8 mouse cellular contexts compared by ENCODE assay signal in the genomic region with DNA sequence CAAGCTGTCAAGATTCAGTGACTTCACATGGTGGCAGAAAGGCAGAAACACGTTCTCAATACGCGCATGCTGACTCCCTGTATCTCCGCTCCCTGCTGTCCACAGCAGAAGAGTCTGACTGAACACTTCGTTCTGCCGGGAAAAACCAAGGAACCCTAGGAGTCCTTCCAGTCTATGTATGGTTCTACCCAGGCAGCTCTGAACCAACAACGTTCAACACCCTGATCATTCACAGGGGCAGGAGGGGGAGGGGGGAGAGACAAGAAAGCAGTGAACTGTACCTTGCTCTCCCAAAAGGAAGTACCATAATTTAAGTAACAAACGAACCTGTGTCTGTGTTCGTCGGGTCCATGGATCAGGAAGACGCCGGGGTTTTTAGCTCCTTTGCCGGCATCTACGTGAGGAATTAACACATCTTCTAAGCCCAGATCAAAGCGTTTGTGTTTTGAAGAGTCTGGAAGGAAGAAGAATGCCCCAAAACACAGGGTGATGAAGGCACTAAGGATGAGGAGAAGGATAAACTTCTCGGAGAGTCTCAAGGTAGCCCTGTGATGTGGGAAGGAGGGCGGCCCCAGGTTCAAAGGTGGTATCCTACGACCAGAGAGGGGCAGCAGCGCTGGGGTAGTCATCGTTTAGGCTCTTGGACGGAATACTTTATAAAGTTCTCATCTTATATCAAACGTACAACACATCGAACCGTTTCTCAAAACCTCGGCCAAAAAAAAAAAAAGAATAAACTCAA. TPM values are rescaled to one million over a fixed set of nuclear protein-coding genes. Genes with fewer than 3 reads are reported as not detected.
DNase-seq lines count a peak whose midpoint lies in the region; ATAC-seq and TF ChIP-seq lines count a peak whose summit lies in the region.

No protein-coding gene starts in this region.

- H3K9me3 ChIP-seq in E14TG2a.4 (ENCODE audit: low read length): no peaks in the 10 kb centered on the region
- no peaks in the 10 kb centered on the region for H3K9me3 ChIP-seq in midbrain, embryonic 10.5 days (replicated peaks)
- H3K9me3 ChIP-seq in stomach, postnatal 0 days (ENCODE audit: control insufficient read depth, low read length): no peaks in the 10 kb centered on the region

- TF ChIP-seq CTCF in E14TG2a.4 (conservative IDR thresholded peaks at IDR 0.05; ENCODE audit: low read length): no peak
- no peak for TF ChIP-seq CTCF in stomach, postnatal 0 days (IDR thresholded peaks at IDR 0.05; ENCODE audit: low read depth)

- H3K4me3 ChIP-seq in E14TG2a.4 (replicated peaks; ENCODE audit: low read length): peak overlapping the region; percentile 87
- peak overlapping the region; percentile 60 for H3K4me3 ChIP-seq in midbrain, embryonic 10.5 days
- H3K4me3 ChIP-seq in stomach, postnatal 0 days (ENCODE audit: low read depth, low read length): peak overlapping the region; percentile 87

- no peak for TF ChIP-seq EP300 in stomach, postnatal 0 days (optimal IDR thresholded peaks at IDR 0.05)

- peak overlapping the region; percentile 98 for H3K27ac ChIP-seq in midbrain, embryonic 10.5 days (replicated peaks)
- no peak overlapping the region; the same call in 1 of the 2 replicates for H3K27ac ChIP-seq in stomach, postnatal 0 days (replicated peaks)

- peak overlapping the region; percentile 66 for H3K4me2 ChIP-seq in stomach, postnatal 0 days (replicated peaks; ENCODE audit: low read depth)

- peak overlapping the region; percentile 93 for H3K9ac ChIP-seq in stomach, postnatal 0 days (ENCODE audit: low read length)

- DNase-seq in cerebellum, adult 11 months: peak; percentile 9
- peak; percentile 34 to 53 for DNase-seq in cerebellum, postnatal 14 days
- peak; percentile 21 for DNase-seq in heart, adult 8-10 months (ENCODE audit: low spot score)
- DNase-seq in kidney, postnatal 10 days: peak; percentile 41
- peak; percentile 34 for DNase-seq in midbrain, embryonic 10.5 days (ENCODE audit: low spot score)
- peak; percentile 47 for DNase-seq in stomach, postnatal 0 days (ENCODE audit: low spot score)

- no peaks in the 10 kb centered on the region for H3K36me3 ChIP-seq in E14TG2a.4 (ENCODE audit: insufficient read depth, low read length)
- no peaks in the 10 kb centered on the region for H3K36me3 ChIP-seq in midbrain, embryonic 10.5 days
- no peaks in the 10 kb centered on the region for H3K36me3 ChIP-seq in stomach, postnatal 0 days (ENCODE audit: control insufficient read depth, insufficient read depth, low read length)

- ATAC-seq in cerebellum, adult (ENCODE audit: insufficient number of reproducible peaks, low FRiP score, low TSS enrichment): no peak
- ATAC-seq in stomach, postnatal 0 days (ENCODE audit: low FRiP score, low TSS enrichment): no peak

- under 1% methylated on average over 25 of the region's 25 CpGs for WGBS in midbrain, embryonic 10.5 days
- WGBS in stomach, postnatal 0 days: under 1% methylated on average over 25 of the region's 25 CpGs

- H3K27me3 ChIP-seq in E14TG2a.4 (ENCODE audit: insufficient read depth, low read length): peaks cover 24% of the 10 kb centered on the region
- no peaks in the 10 kb centered on the region for H3K27me3 ChIP-seq in midbrain, embryonic 10.5 days (ENCODE audit: low read depth, poor library complexity, severe bottlenecking)
- no peaks in the 10 kb centered on the region for H3K27me3 ChIP-seq in stomach, postnatal 0 days (ENCODE audit: control insufficient read depth, insufficient read depth, low read length)

- H3K4me1 ChIP-seq in E14TG2a.4 (replicated peaks; ENCODE audit: low read depth, low read length): peaks cover 42% of the 10 kb centered on the region
- H3K4me1 ChIP-seq in midbrain, embryonic 10.5 days: peaks cover 49% of the 10 kb centered on the region
- H3K4me1 ChIP-seq in stomach, postnatal 0 days (replicated peaks; ENCODE audit: control insufficient read depth, insufficient read depth): peaks cover 5% of the 10 kb centered on the region; the same call in 1 of the 2 replicates

RNA-seq across cellular contexts. Expression of a gene that starts 0.9 kb away (rescaled TPM):
- 10 to 100 TPM; 40.4 to 48.0 (median 47.1) TPM for total RNA-seq in heart, adult 8-10 months (2022)
- polyA plus RNA-seq in midbrain, embryonic 10.5 days (2016; fragmentation: Nextera tagmentation; extraction: Ambion mirVana): 41.1 and 42.8 TPM in 2 replicates
- polyA plus RNA-seq in stomach, postnatal 0 days (2015; fragmentation: Nextera tagmentation; extraction: Ambion mirVana): 52.6 and 68.7 TPM in 2 replicates
